Mouse (Mus musculus): ENCODE measurements around the gene C130074G19Rik.

Gene C130074G19Rik

GRCm38 (mm10) chr1:184882281-184883268 is at the start of gene C130074G19Rik:
Gene C130074G19Rik, minus strand, starts transcription at chr1:184883218.
- DNase-seq (ENCODE audit: low read depth, low spot score), result peak; percentile 4
- Histone ChIP-seq H3K36me3 (ENCODE audit: control insufficient read depth, insufficient read depth, low read length, poor library complexity, severe bottlenecking) (no peaks in the 10 kb centered on the region), H3K27me3 (ENCODE audit: control insufficient read depth, insufficient read depth, low read length, poor library complexity, severe bottlenecking) (no peaks in the 10 kb centered on the region)

- DNase-seq (ENCODE audit: low read depth, low spot score), result no peak
- no peaks in the 10 kb centered on the region for H3K27me3 ChIP-seq (ENCODE audit: control insufficient read depth, insufficient read depth, low read length, poor library complexity, severe bottlenecking)
- H3K36me3 ChIP-seq (ENCODE audit: control insufficient read depth, insufficient read depth, low read length, poor library complexity, severe bottlenecking), result no peaks in the 10 kb centered on the region
Observed at GRCm38 (mm10) chr1:184931097-184931496, 48.1 kb upstream of the C130074G19Rik start.

GRCm38 (mm10) chr1:184928382-184928781 is 45.4 kb upstream of the C130074G19Rik start:
- DNase-seq (ENCODE audit: low read depth, low spot score), result no peak
- Histone ChIP-seq H3K36me3 (ENCODE audit: control insufficient read depth, insufficient read depth, low read length, poor library complexity, severe bottlenecking) (no peaks in the 10 kb centered on the region), H3K27me3 (ENCODE audit: control insufficient read depth, insufficient read depth, low read length, poor library complexity, severe bottlenecking) (no peaks in the 10 kb centered on the region)

GRCm38 (mm10) chr1:184927911-184928310 is 44.9 kb upstream of the C130074G19Rik start:
- Histone ChIP-seq H3K27me3 (ENCODE audit: control insufficient read depth, insufficient read depth, low read length, poor library complexity, severe bottlenecking) (no peaks in the 10 kb centered on the region), H3K36me3 (ENCODE audit: control insufficient read depth, insufficient read depth, low read length, poor library complexity, severe bottlenecking) (no peaks in the 10 kb centered on the region)
- no peak for DNase-seq (ENCODE audit: low read depth, low spot score)

GRCm38 (mm10) chr1:184922824-184923223 is 39.8 kb upstream of the C130074G19Rik start:
- Histone ChIP-seq H3K27me3 (ENCODE audit: control insufficient read depth, insufficient read depth, low read length, poor library complexity, severe bottlenecking) (no peaks in the 10 kb centered on the region), H3K36me3 (ENCODE audit: control insufficient read depth, insufficient read depth, low read length, poor library complexity, severe bottlenecking) (no peaks in the 10 kb centered on the region)
- DNase-seq (ENCODE audit: low read depth, low spot score), result no peak

GRCm38 (mm10) chr1:184920057-184920456 is 37.0 kb upstream of the C130074G19Rik start:
- DNase-seq (ENCODE audit: low read depth, low spot score), result no peak
- H3K36me3 ChIP-seq (ENCODE audit: control insufficient read depth, insufficient read depth, low read length, poor library complexity, severe bottlenecking), result no peaks in the 10 kb centered on the region
- H3K27me3 ChIP-seq (ENCODE audit: control insufficient read depth, insufficient read depth, low read length, poor library complexity, severe bottlenecking), result no peaks in the 10 kb centered on the region

GRCm38 (mm10) chr1:184918227-184918888 is 35.3 kb upstream of the C130074G19Rik start:
- DNase-seq (ENCODE audit: low read depth, low spot score), result peak; percentile 38
- H3K27me3 ChIP-seq (ENCODE audit: control insufficient read depth, insufficient read depth, low read length, poor library complexity, severe bottlenecking), result no peaks in the 10 kb centered on the region
- no peaks in the 10 kb centered on the region for H3K36me3 ChIP-seq (ENCODE audit: control insufficient read depth, insufficient read depth, low read length, poor library complexity, severe bottlenecking)

GRCm38 (mm10) chr1:184912336-184912735 is 29.3 kb upstream of the C130074G19Rik start:
- no peak for DNase-seq (ENCODE audit: low read depth, low spot score)
- H3K36me3 ChIP-seq (ENCODE audit: control insufficient read depth, insufficient read depth, low read length, poor library complexity, severe bottlenecking), result no peaks in the 10 kb centered on the region
- H3K27me3 ChIP-seq (ENCODE audit: control insufficient read depth, insufficient read depth, low read length, poor library complexity, severe bottlenecking), result no peaks in the 10 kb centered on the region

GRCm38 (mm10) chr1:184911861-184912260 is 28.8 kb upstream of the C130074G19Rik start:
- no peak for DNase-seq (ENCODE audit: low read depth, low spot score)
- no peaks in the 10 kb centered on the region for H3K27me3 ChIP-seq (ENCODE audit: control insufficient read depth, insufficient read depth, low read length, poor library complexity, severe bottlenecking)

GRCm38 (mm10) chr1:184908558-184908957 is 25.5 kb upstream of the C130074G19Rik start:
- DNase-seq (ENCODE audit: low read depth, low spot score), result no peak
- Histone ChIP-seq H3K36me3 (ENCODE audit: control insufficient read depth, insufficient read depth, low read length, poor library complexity, severe bottlenecking) (no peaks in the 10 kb centered on the region), H3K27me3 (ENCODE audit: control insufficient read depth, insufficient read depth, low read length, poor library complexity, severe bottlenecking) (no peaks in the 10 kb centered on the region)

More at GRCm38 (mm10) chr1:184911861-184912260, 28.8 kb upstream of the C130074G19Rik start:
- no peaks in the 10 kb centered on the region for H3K36me3 ChIP-seq (ENCODE audit: control insufficient read depth, insufficient read depth, low read length, poor library complexity, severe bottlenecking)

- DNase-seq (ENCODE audit: low read depth, low spot score), result no peak
- Histone ChIP-seq H3K36me3 (ENCODE audit: control insufficient read depth, insufficient read depth, low read length, poor library complexity, severe bottlenecking) (no peaks in the 10 kb centered on the region), H3K27me3 (ENCODE audit: control insufficient read depth, insufficient read depth, low read length, poor library complexity, severe bottlenecking) (no peaks in the 10 kb centered on the region)
Observed at GRCm38 (mm10) chr1:184905904-184906745, 23.1 kb upstream of the C130074G19Rik start.

- DNase-seq (ENCODE audit: low read depth, low spot score), result no peak
- Histone ChIP-seq H3K36me3 (ENCODE audit: control insufficient read depth, insufficient read depth, low read length, poor library complexity, severe bottlenecking) (no peaks in the 10 kb centered on the region), H3K27me3 (ENCODE audit: control insufficient read depth, insufficient read depth, low read length, poor library complexity, severe bottlenecking) (no peaks in the 10 kb centered on the region)
Observed at GRCm38 (mm10) chr1:184905371-184905770, 22.4 kb upstream of the C130074G19Rik start.

GRCm38 (mm10) chr1:184903697-184904096 is 20.7 kb upstream of the C130074G19Rik start:
- H3K27me3 ChIP-seq (ENCODE audit: control insufficient read depth, insufficient read depth, low read length, poor library complexity, severe bottlenecking), result no peaks in the 10 kb centered on the region
- H3K36me3 ChIP-seq (ENCODE audit: control insufficient read depth, insufficient read depth, low read length, poor library complexity, severe bottlenecking), result no peaks in the 10 kb centered on the region
- no peak for DNase-seq (ENCODE audit: low read depth, low spot score)

- Histone ChIP-seq H3K36me3 (ENCODE audit: control insufficient read depth, insufficient read depth, low read length, poor library complexity, severe bottlenecking) (no peaks in the 10 kb centered on the region), H3K27me3 (ENCODE audit: control insufficient read depth, insufficient read depth, low read length, poor library complexity, severe bottlenecking) (no peaks in the 10 kb centered on the region)
- no peak for DNase-seq (ENCODE audit: low read depth, low spot score)
Observed at GRCm38 (mm10) chr1:184902886-184903285, 19.9 kb upstream of the C130074G19Rik start.
